Mouse (Mus musculus) monocyte, adult 59 days (primary cell): ENCODE results near the gene Usp46. TPM values are rescaled to one million over a fixed set of nuclear protein-coding genes. Genes with fewer than 3 reads are reported as not detected.

ENCODE experiments used
- total RNA-seq, 2 experiments: library from RNA; stranded (reverse); gene quantifications; one replicate each; pipeline ENCODE4 v1.2.4; 2023

The Usp46 gene
- 1 to 10 TPM; 6.9 to 9.2 TPM for total RNA-seq

GRCm38 (mm10) chr5:74067831-74068713 lies at the start of gene Usp46:
Gene Usp46 (minus strand): TSS chr5:74068431.

Other genes starting within 250 kb of the Usp46 start
- not detected for gene Rasl11b, start 126.9 kb upstream of the Usp46 start, total RNA-seq